Mouse (Mus musculus) thymus, postnatal 10 days (tissue): ENCODE data around the gene Pgpep1l.

ENCODE experiments used
- DNase-seq, 2 experiments: peaks; one replicate each; pipeline ENCODE4 v3.0.0; 2021; ENCODE audit warnings: low spot score in 2 of 2

The Pgpep1l gene

GRCm38 (mm10) chr7:68218879-68219278 lies 45.2 kb downstream of the Pgpep1l start:
- DNase-seq = no peak

GRCm38 (mm10) chr7:68215522-68216070 lies 48.4 kb downstream of the Pgpep1l start:
- no peak for DNase-seq

GRCm38 (mm10) chr7:68213842-68214241 lies 50.2 kb downstream of the Pgpep1l start:
- no peak for DNase-seq

GRCm38 (mm10) chr7:68211883-68212282 lies 52.1 kb downstream of the Pgpep1l start:
- DNase-seq = no peak

- DNase-seq = no peak
Measured at GRCm38 (mm10) chr7:68210417-68210816, 53.6 kb downstream of the Pgpep1l start.

GRCm38 (mm10) chr7:68209039-68209438 lies 55.0 kb downstream of the Pgpep1l start:
- DNase-seq = no peak

GRCm38 (mm10) chr7:68205776-68206427 lies 58.1 kb downstream of the Pgpep1l start:
- no peak for DNase-seq

GRCm38 (mm10) chr7:68199609-68200008 lies 64.4 kb downstream of the Pgpep1l start:
- no peak for DNase-seq

GRCm38 (mm10) chr7:68193958-68194695 lies 69.9 kb downstream of the Pgpep1l start:
- DNase-seq = no peak

GRCm38 (mm10) chr7:68189691-68190456 lies 74.2 kb downstream of the Pgpep1l start:
- peak; percentile 37 to 56 for DNase-seq

- DNase-seq = no peak
Measured at GRCm38 (mm10) chr7:68189211-68189610, 74.8 kb downstream of the Pgpep1l start.
